Mouse (Mus musculus): Measurements from ENCODE around the gene Gm853. TPM values are rescaled to one million over a fixed set of nuclear protein-coding genes. Genes with fewer than 3 reads are reported as not detected.

Gm853 gene
- polyA plus RNA-seq, 1 experiment from 2014 or later, result not detected

- Histone ChIP-seq H3K4me3 (ENCODE audit: low read depth, low read length) (peak overlapping the region; percentile 50), H3K4me2 (replicated peaks; ENCODE audit: low read depth, low read length) (peak overlapping the region; percentile 64), H3K9ac (replicated peaks; ENCODE audit: low read depth) (peak overlapping the region; percentile 69), H3K27ac (ENCODE audit: low read length) (peak overlapping the region; percentile 93), H3K27me3 (replicated peaks; ENCODE audit: insufficient read depth, low read length) (no peaks in the 10 kb centered on the region), H3K36me3 (ENCODE audit: insufficient read depth, low read length) (no peaks in the 10 kb centered on the region), H3K4me1 (ENCODE audit: insufficient read depth, low read depth, low read length) (peaks cover 50% of the 10 kb centered on the region; the same call in 1 of the 2 replicates), H3K9me3 (ENCODE audit: low read length) (no peaks in the 10 kb centered on the region)
- DNase-seq (ENCODE audit: low spot score) (peak; percentile 94), ATAC-seq (peak; percentile 87)
- TF ChIP-seq CTCF (IDR thresholded peaks at IDR 0.05) (no peak), EP300 (IDR thresholded peaks at IDR 0.05) (peak; percentile 92)
- 2% methylated on average over 25 of the region's 25 CpGs for WGBS
Observed at GRCm38 (mm10) chr4:130174335-130175031, 47.7 kb downstream of the Gm853 start.

- H3K36me3 ChIP-seq (ENCODE audit: insufficient read depth, low read length), result no peaks in the 10 kb centered on the region
- H3K27me3 ChIP-seq (replicated peaks; ENCODE audit: insufficient read depth, low read length), result no peaks in the 10 kb centered on the region
- DNase-seq (ENCODE audit: low spot score) (no peak), ATAC-seq (no peak)
- H3K4me1 ChIP-seq (ENCODE audit: insufficient read depth, low read depth, low read length), result peaks cover 50% of the 10 kb centered on the region; the same call in 1 of the 2 replicates
- H3K9me3 ChIP-seq (ENCODE audit: low read length), result no peaks in the 10 kb centered on the region
- H3K4me3 ChIP-seq (ENCODE audit: low read depth, low read length), result peak overlapping the region; percentile 50
- H3K27ac ChIP-seq (ENCODE audit: low read length), result peak overlapping the region; percentile 93
- TF ChIP-seq CTCF (IDR thresholded peaks at IDR 0.05) (no peak), EP300 (IDR thresholded peaks at IDR 0.05) (no peak)
- H3K9ac ChIP-seq (replicated peaks; ENCODE audit: low read depth), result peak overlapping the region; percentile 69
- H3K4me2 ChIP-seq (replicated peaks; ENCODE audit: low read depth, low read length), result peak overlapping the region; percentile 64
- WGBS, result 26% methylated on average over 19 of the region's 19 CpGs
Observed at GRCm38 (mm10) chr4:130173911-130174311, 48.3 kb downstream of the Gm853 start.

GRCm38 (mm10) chr4:130173060-130173822, 49.0 kb downstream of the Gm853 start:
- TF ChIP-seq EP300 (IDR thresholded peaks at IDR 0.05) (no peak), CTCF (IDR thresholded peaks at IDR 0.05) (no peak; the same call in 1 of the 2 replicates)
- Histone ChIP-seq H3K9ac (replicated peaks; ENCODE audit: low read depth) (peak overlapping the region; percentile 69), H3K36me3 (ENCODE audit: insufficient read depth, low read length) (no peaks in the 10 kb centered on the region), H3K27ac (ENCODE audit: low read length) (peak overlapping the region; percentile 93), H3K9me3 (ENCODE audit: low read length) (no peaks in the 10 kb centered on the region), H3K4me2 (replicated peaks; ENCODE audit: low read depth, low read length) (peak overlapping the region; percentile 64), H3K4me1 (ENCODE audit: insufficient read depth, low read depth, low read length) (peaks cover 53% of the 10 kb centered on the region; the same call in 1 of the 2 replicates), H3K4me3 (ENCODE audit: low read depth, low read length) (peak overlapping the region; percentile 50), H3K27me3 (replicated peaks; ENCODE audit: insufficient read depth, low read length) (no peaks in the 10 kb centered on the region)
- ATAC-seq, result no peak
- no peak for DNase-seq (ENCODE audit: low spot score)
- WGBS, result 47% methylated on average over 11 of the region's 11 CpGs

GRCm38 (mm10) chr4:130171951-130172765, 50.0 kb downstream of the Gm853 start:
- peak overlapping the region; percentile 64 for H3K4me2 ChIP-seq (replicated peaks; ENCODE audit: low read depth, low read length)
- 23% methylated on average over 11 of the region's 11 CpGs for WGBS
- H3K9ac ChIP-seq (replicated peaks; ENCODE audit: low read depth), result 0 out of 2 replicates have a peak overlapping the region, but pooled peaks have one; percentile 23
- H3K27ac ChIP-seq (ENCODE audit: low read length), result peak overlapping the region; percentile 93
- ATAC-seq (peak; percentile 3; the same call in 1 of the 2 replicates), DNase-seq (ENCODE audit: low spot score) (peak; percentile 78)
- peaks cover 6% of the 10 kb centered on the region; the same call in 1 of the 2 replicates for H3K36me3 ChIP-seq (ENCODE audit: insufficient read depth, low read length)
- no peak for TF ChIP-seq CTCF (IDR thresholded peaks at IDR 0.05)
- peak; percentile 39; the same call in 1 of the 2 replicates for TF ChIP-seq EP300 (IDR thresholded peaks at IDR 0.05)
- no peaks in the 10 kb centered on the region for H3K27me3 ChIP-seq (replicated peaks; ENCODE audit: insufficient read depth, low read length)
- peaks cover 56% of the 10 kb centered on the region; the same call in 1 of the 2 replicates for H3K4me1 ChIP-seq (ENCODE audit: insufficient read depth, low read depth, low read length)
- H3K9me3 ChIP-seq (ENCODE audit: low read length), result no peaks in the 10 kb centered on the region
- H3K4me3 ChIP-seq (ENCODE audit: low read depth, low read length), result peak overlapping the region; percentile 50

- 54% methylated on average over 4 of the region's 4 CpGs for WGBS
- Histone ChIP-seq H3K4me1 (ENCODE audit: insufficient read depth, low read depth, low read length) (peaks cover 47% of the 10 kb centered on the region), H3K4me3 (ENCODE audit: low read depth, low read length) (no peak overlapping the region), H3K27ac (ENCODE audit: low read length) (no peak overlapping the region), H3K36me3 (ENCODE audit: insufficient read depth, low read length) (peaks cover 15% of the 10 kb centered on the region; the same call in 1 of the 2 replicates), H3K9me3 (ENCODE audit: low read length) (no peaks in the 10 kb centered on the region), H3K9ac (replicated peaks; ENCODE audit: low read depth) (no peak overlapping the region), H3K27me3 (replicated peaks; ENCODE audit: insufficient read depth, low read length) (no peaks in the 10 kb centered on the region), H3K4me2 (replicated peaks; ENCODE audit: low read depth, low read length) (no peak overlapping the region)
- ATAC-seq, result no peak
- no peak for DNase-seq (ENCODE audit: low spot score)
- TF ChIP-seq CTCF (IDR thresholded peaks at IDR 0.05) (no peak), EP300 (IDR thresholded peaks at IDR 0.05) (no peak)
Observed at GRCm38 (mm10) chr4:130170362-130170761, 51.8 kb downstream of the Gm853 start.

Measured in lung, postnatal 0 days (tissue).